Mouse (Mus musculus) stomach, embryonic 14.5 days (tissue): ENCODE results near the gene Pdzrn3. TPM values are rescaled to one million over a fixed set of nuclear protein-coding genes. Genes with fewer than 3 reads are reported as not detected.

ENCODE experiments used
- ATAC-seq: fragments of 200-750 bp; cut with Nextera tagmentation; 2 replicates; pipeline ENCODE4 v1.8.0; 2017; ENCODE audit warnings: low read depth, moderate TSS enrichment; ENCODE audit not compliant: insufficient number of reproducible peaks, insufficient read depth, low FRiP score
- H3K27ac ChIP-seq: fragments of 300-500 bp; sonication (generic); 2 replicates; pipeline ENCODE4 v1.5.1; 2014; ENCODE audit warnings: mild to moderate bottlenecking, low read length, moderate library complexity, mixed read lengths
- H3K27me3 ChIP-seq: fragments of 300-500 bp; sonication (generic); 2 replicates; pipeline ENCODE4 v1.6.1; 2014; ENCODE audit warnings: low read length, control low read depth, mixed read lengths; ENCODE audit not compliant: control insufficient read depth, insufficient read depth
- H3K36me3 ChIP-seq: fragments of 300-500 bp; sonication (generic); 2 replicates; pipeline ENCODE4 v1.6.1; 2014; ENCODE audit warnings: mild to moderate bottlenecking, control low read depth, low read length, moderate library complexity, mixed read lengths; ENCODE audit not compliant: control insufficient read depth, insufficient read depth
- H3K4me1 ChIP-seq: fragments of 300-500 bp; sonication (generic); 2 replicates; pipeline ENCODE4 v1.6.1; 2014; ENCODE audit warnings: low read length, control low read depth, mixed read lengths; ENCODE audit not compliant: control insufficient read depth, insufficient read depth
- H3K4me2 ChIP-seq: fragments of 300-500 bp; sonication (generic); replicated peaks from 2 replicates; pipeline ENCODE4 v1.6.1; 2014; ENCODE audit warnings: low read depth, low read length, control low read depth
- H3K4me3 ChIP-seq: fragments of 300-500 bp; sonication (generic); 2 replicates; pipeline ENCODE4 v1.5.1; 2014; ENCODE audit warnings: low read depth, low read length, control low read depth
- H3K9ac ChIP-seq: fragments of 300-500 bp; sonication (generic); replicated peaks from 2 replicates; pipeline ENCODE4 v1.6.1; 2014; ENCODE audit warnings: low read depth, mild to moderate bottlenecking, control low read depth, low read length, moderate library complexity, mixed read lengths
- H3K9me3 ChIP-seq: fragments of 300-500 bp; sonication (generic); 2 replicates; pipeline ENCODE4 v1.6.1; 2016; ENCODE audit warnings: low read depth, low read length, control low read depth; ENCODE audit not compliant: control insufficient read depth
- whole genome bisulfite sequencing: fragments of 180-500 bp; shearing (Covaris S2); extraction: QIAGEN DNeasy Blood & Tissue Kit; methylation state at CpG from one replicate; pipeline ENCODE4 v1.1.7; 2014; 5-methylcytosine and 5-hydroxymethylcytosine counted together
- polyA plus RNA-seq: library from polyadenylated mRNA; unstranded; fragments of >200 nt; fragmentation: Nextera tagmentation; extraction: Ambion mirVana; gene quantifications from 2 replicates; pipeline ENCODE4 v1.2.1, GENCODE M21; 2014

The Pdzrn3 gene
- polyA plus RNA-seq, 1 experiment from 2014 or later: 18.3 TPM

DNA sequence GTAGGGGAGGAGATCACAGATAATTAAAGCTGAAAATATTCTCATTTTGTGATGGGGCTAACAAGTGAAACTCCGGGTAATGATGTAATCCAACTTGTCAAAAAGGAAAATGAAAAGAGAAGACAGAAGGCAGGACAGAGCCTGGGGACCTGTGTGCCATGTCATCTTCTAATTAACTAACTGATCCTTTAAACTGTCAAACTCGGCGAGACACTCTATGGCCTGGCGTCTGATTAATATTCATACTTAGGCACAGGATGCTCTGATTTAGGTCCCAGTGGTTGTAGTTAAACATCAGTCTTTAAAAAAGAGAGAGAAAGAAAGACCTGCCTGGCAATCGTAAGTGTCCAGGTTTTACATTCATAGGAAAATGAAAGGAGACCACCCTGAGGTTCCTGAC, 164.6 kb downstream of the Pdzrn3 start:
- no peaks in the 10 kb centered on the region for H3K9me3 ChIP-seq
- no peaks in the 10 kb centered on the region for H3K27me3 ChIP-seq
- no peak overlapping the region for H3K4me3 ChIP-seq
- no peak overlapping the region for H3K27ac ChIP-seq
- no peaks in the 10 kb centered on the region for H3K36me3 ChIP-seq
- 80% methylated on average over 5 of the region's 5 CpGs for WGBS
- no peak for ATAC-seq
- peaks cover 5% of the 10 kb centered on the region; the same call in 1 of the 2 replicates for H3K4me1 ChIP-seq
- H3K4me2 ChIP-seq: no peak overlapping the region
- no peak overlapping the region for H3K9ac ChIP-seq

GRCm38 (mm10) chr6:101212086-101212485, 165.6 kb downstream of the Pdzrn3 start:
- Histone ChIP-seq H3K9me3 (no peaks in the 10 kb centered on the region), H3K4me3 (no peak overlapping the region), H3K4me1 (peaks cover 5% of the 10 kb centered on the region; the same call in 1 of the 2 replicates), H3K27ac (no peak overlapping the region), H3K4me2 (no peak overlapping the region), H3K36me3 (no peaks in the 10 kb centered on the region), H3K9ac (no peak overlapping the region), H3K27me3 (no peaks in the 10 kb centered on the region)
- WGBS: 96% methylated on average over 6 of the region's 6 CpGs
- ATAC-seq: no peak

- Histone ChIP-seq H3K4me3 (no peak overlapping the region), H3K9ac (no peak overlapping the region), H3K36me3 (no peaks in the 10 kb centered on the region), H3K27ac (no peak overlapping the region), H3K9me3 (no peaks in the 10 kb centered on the region), H3K4me2 (no peak overlapping the region), H3K27me3 (no peaks in the 10 kb centered on the region), H3K4me1 (peaks cover 5% of the 10 kb centered on the region; the same call in 1 of the 2 replicates)
- ATAC-seq: no peak
- WGBS: 89% methylated on average over 8 of the region's 8 CpGs
Measured at GRCm38 (mm10) chr6:101211361-101211841, 166.3 kb downstream of the Pdzrn3 start.

DNA sequence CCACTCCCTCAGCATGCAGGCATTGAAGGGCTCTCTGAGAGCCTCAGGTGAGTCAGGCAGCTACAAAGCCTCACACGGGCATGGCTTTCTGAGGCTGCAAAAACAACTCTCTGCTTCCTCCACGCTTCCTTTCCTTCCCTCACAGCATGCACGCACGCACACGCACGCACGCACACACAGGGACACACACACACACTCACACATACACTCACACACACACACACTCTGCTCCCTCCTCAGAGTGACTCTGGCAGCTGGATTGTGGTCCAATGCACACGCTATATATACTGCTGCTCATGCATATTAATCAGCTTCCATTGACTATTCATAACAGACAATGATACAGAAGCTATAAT, 178.8 kb downstream of the Pdzrn3 start:
- no peak; the same call in 1 of the 2 replicates for ATAC-seq

DNA sequence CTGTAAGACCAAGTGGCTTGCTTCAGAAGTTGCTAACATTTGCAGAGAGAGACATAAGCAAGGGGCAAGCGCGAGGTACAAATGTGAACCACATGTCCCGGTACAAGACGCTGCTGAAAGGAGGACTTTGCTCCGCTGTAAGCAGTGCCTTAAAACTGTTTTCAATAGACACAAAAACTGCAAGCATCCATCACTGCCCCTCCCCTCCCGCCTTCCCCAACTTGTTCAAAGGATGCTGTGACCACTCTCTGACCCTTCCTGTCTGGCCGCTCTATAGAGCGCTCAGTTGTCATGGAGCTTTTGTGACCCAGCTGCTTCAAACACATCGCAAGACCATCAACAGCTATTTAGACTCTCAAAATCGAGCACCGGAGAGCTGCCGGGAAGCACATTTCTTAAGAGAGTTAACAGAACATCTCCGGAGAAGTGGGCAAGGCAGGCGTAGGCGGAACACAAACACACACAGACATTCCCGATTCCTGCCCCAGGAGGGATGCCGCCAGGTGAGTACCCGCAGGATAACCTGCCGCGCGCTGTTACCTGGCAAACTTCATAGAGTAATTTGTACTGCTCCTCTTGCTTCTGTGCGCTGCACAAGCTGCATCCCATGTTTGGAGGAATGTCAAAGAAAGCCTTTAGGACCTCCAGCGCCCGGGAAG, 179.3 kb downstream of the Pdzrn3 start:
- Histone ChIP-seq H3K4me2 (peak overlapping the region; percentile 40), H3K4me1 (peaks cover 8% of the 10 kb centered on the region), H3K4me3 (peak overlapping the region; percentile 1; the same call in 1 of the 2 replicates), H3K27ac (no peak overlapping the region; the same call in 1 of the 2 replicates), H3K9ac (no peak overlapping the region), H3K36me3 (no peaks in the 10 kb centered on the region), H3K27me3 (no peaks in the 10 kb centered on the region), H3K9me3 (no peaks in the 10 kb centered on the region)
- no peak for ATAC-seq
- 7% methylated on average over 24 of the region's 24 CpGs for whole genome bisulfite sequencing

More for the DNA sequence above, 178.8 kb downstream of the Pdzrn3 start:
- H3K36me3 ChIP-seq: no peaks in the 10 kb centered on the region
- 19% methylated on average over 8 of the region's 8 CpGs for WGBS
- H3K4me3 ChIP-seq: peak overlapping the region; percentile 1; the same call in 1 of the 2 replicates
- H3K9ac ChIP-seq: no peak overlapping the region
- no peaks in the 10 kb centered on the region for H3K27me3 ChIP-seq
- no peak overlapping the region for H3K27ac ChIP-seq
- peaks cover 8% of the 10 kb centered on the region for H3K4me1 ChIP-seq
- H3K9me3 ChIP-seq: no peaks in the 10 kb centered on the region
- H3K4me2 ChIP-seq: peak overlapping the region; percentile 40

DNA sequence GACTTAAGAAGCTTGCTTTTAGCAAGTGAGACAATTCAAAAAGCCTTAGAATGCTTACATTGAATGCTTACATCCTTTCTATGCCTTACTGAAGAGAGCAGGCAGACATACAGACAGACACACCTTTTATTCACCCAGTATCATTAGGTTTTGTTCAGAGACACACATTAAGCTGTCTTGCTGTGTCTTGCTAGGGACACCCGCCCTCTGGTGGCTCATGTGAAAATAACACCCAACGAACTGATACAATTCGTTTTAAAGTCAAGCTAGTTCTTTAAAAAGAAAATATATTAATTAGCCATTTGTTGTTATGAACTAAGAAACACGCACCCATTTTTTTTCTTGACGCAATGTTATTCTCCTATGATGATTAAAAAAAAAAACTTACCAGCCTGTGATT, 180.1 kb downstream of the Pdzrn3 start:
- Histone ChIP-seq H3K9me3 (no peaks in the 10 kb centered on the region), H3K27me3 (no peaks in the 10 kb centered on the region), H3K4me1 (peaks cover 8% of the 10 kb centered on the region), H3K36me3 (no peaks in the 10 kb centered on the region), H3K4me3 (no peak overlapping the region), H3K27ac (no peak overlapping the region), H3K4me2 (no peak overlapping the region), H3K9ac (no peak overlapping the region)
- WGBS: 18% methylated on average over 5 of the region's 5 CpGs
- ATAC-seq: no peak

GRCm38 (mm10) chr6:101195891-101196290, 181.8 kb downstream of the Pdzrn3 start:
- no peaks in the 10 kb centered on the region for H3K9me3 ChIP-seq
- H3K4me3 ChIP-seq: no peak overlapping the region
- H3K27me3 ChIP-seq: no peaks in the 10 kb centered on the region
- 83% methylated on average over 5 of the region's 5 CpGs for WGBS
- H3K27ac ChIP-seq: no peak overlapping the region
- peaks cover 8% of the 10 kb centered on the region for H3K4me1 ChIP-seq
- H3K36me3 ChIP-seq: no peaks in the 10 kb centered on the region; the same call in 1 of the 2 replicates
- ATAC-seq: no peak
- H3K9ac ChIP-seq: no peak overlapping the region
- no peak overlapping the region for H3K4me2 ChIP-seq

DNA sequence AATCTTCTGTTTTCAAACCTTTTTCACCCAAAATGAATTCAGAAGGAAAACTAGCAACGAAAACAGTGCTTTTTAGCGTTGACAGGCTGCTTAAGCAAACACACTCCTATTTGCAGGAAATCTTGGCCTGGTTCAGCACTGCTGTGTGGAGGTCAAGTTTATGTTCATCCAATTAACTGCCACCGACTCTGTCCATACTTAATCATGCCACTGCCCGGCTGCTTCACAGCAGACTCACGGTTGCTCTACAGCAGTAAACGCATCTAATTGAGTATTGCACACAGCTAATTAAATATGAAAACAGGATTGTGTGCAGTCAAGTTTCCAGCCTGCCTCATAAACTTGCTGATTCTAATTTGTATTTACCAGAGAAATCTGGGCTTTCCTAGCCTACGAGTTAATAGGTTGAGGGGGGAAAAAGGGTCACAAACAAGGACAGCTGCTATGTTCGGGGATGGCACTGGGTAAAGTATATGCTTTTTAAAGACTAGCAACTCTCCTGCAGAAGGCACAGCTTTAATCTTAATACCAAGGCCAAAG, 183.2 kb downstream of the Pdzrn3 start:
- no peak overlapping the region for H3K4me3 ChIP-seq
- peaks cover 8% of the 10 kb centered on the region for H3K4me1 ChIP-seq
- WGBS: 33% methylated on average over 8 of the region's 8 CpGs
- no peaks in the 10 kb centered on the region for H3K9me3 ChIP-seq
- H3K27me3 ChIP-seq: no peaks in the 10 kb centered on the region
- no peaks in the 10 kb centered on the region; the same call in 1 of the 2 replicates for H3K36me3 ChIP-seq
- H3K27ac ChIP-seq: no peak overlapping the region
- H3K9ac ChIP-seq: no peak overlapping the region
- ATAC-seq: no peak
- H3K4me2 ChIP-seq: no peak overlapping the region
